Mouse (Mus musculus) MEL (cell line): Measurements from ENCODE around the gene Prrx2.

Experiments used
- CHD1 ChIP-seq: IDR thresholded peaks from 2 replicates; pipeline ENCODE4 v1.6.1; 2012; ENCODE audit warnings: low read depth, mild to moderate bottlenecking, inconsistent platforms, low read length, improper control_type of control experiment
- CTCF ChIP-seq, 3 experiments: IDR thresholded peaks in 2 of 3; conservative IDR thresholded peaks in 1 of 3; 2 replicates each; pipeline ENCODE4 v1.5.1; 2011 to 2012; ENCODE audit warnings: low read length in 3 of 3, low read depth in 2 of 3, mild to moderate bottlenecking in 2 of 3, improper control_type of control experiment in 1 of 3, inconsistent platforms in 1 of 3, mixed read lengths in 1 of 3, moderate library complexity in 1 of 3; ENCODE audit not compliant: control insufficient read depth in 1 of 3, insufficient read depth in 1 of 3, poor library complexity in 1 of 3, severe bottlenecking in 1 of 3
- GATA1 ChIP-seq: IDR thresholded peaks from 2 replicates; pipeline ENCODE4 v1.6.1; 2011; ENCODE audit warnings: low read depth, low read length, improper control_type of control experiment
- MAFK ChIP-seq: IDR thresholded peaks from 2 replicates; pipeline ENCODE4 v1.6.1; 2011; ENCODE audit warnings: low read depth, mild to moderate bottlenecking, low read length, improper control_type of control experiment, borderline replicate concordance
- MYC ChIP-seq: IDR thresholded peaks from 2 replicates; pipeline ENCODE4 v1.6.1; 2011; ENCODE audit warnings: low read depth, mild to moderate bottlenecking, low read length, improper control_type of control experiment, moderate library complexity

GRCm38 (mm10) chr2:30829315-30829714 is 5.5 kb upstream of the Prrx2 start:
- TF ChIP-seq GATA1 (no peak), CTCF (IDR thresholded peaks at IDR 0.05 in 2 of 3, conservative IDR thresholded peaks at IDR 0.05 in 1 of 3; ENCODE audit: control insufficient read depth in 1 of 3, insufficient read depth in 1 of 3, low read depth in 2 of 3, low read length in 3 of 3, poor library complexity in 1 of 3, severe bottlenecking in 1 of 3) (peak; percentile 85 to 90 (median 87)), MYC (0 out of 2 replicates have a peak, but pooled peaks have one; percentile 33), MAFK (no peak), CHD1 (no peak)
